Mouse (Mus musculus): ENCODE measurements around the gene Spz1. TPM values are rescaled to one million over a fixed set of nuclear protein-coding genes. Genes with fewer than 3 reads are reported as not detected.

Spz1 gene
- polyA plus RNA-seq, 1 experiment, result 0.08 TPM

DNA sequence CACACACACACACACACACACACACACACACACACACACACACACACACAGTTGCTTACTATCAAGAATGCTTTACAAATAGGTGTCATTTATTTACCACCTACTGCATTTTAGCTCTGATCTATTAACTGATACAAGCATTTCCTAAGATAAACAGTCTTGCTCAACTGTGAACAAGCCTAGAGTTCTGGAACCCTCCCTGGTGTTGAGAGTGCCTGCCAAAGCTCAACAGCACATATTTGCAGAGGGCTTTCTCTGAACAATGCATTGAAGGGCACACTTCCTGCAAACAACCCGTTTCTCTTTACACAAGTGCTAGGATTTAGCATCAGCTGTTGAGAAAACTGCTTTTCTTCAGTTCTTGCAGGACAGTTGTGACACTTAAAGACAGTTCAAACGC lies 42.2 kb downstream of the Spz1 start:
- Histone ChIP-seq H3K4me3 (ENCODE audit: low read depth, low read length) (no peak overlapping the region), H3K36me3 (ENCODE audit: control insufficient read depth, insufficient read depth, low read length) (no peaks in the 10 kb centered on the region), H3K4me1 (ENCODE audit: control insufficient read depth, insufficient read depth, insufficient read length, low read length) (0 out of 2 replicates have a peak, but pooled peaks cover 2% of the 10 kb centered on the region), H3K27ac (ENCODE audit: insufficient read depth, low read depth, low read length) (no peak overlapping the region), H3K27me3 (ENCODE audit: control insufficient read depth, insufficient read depth, low read length) (no peaks in the 10 kb centered on the region)
- WGBS, result 30% methylated on average over 2 of the region's 2 CpGs
- TF ChIP-seq CTCF (IDR thresholded peaks at IDR 0.05; ENCODE audit: extremely low read depth, insufficient read length, insufficient replicate concordance, low read depth, low read length), result no peak
- TF ChIP-seq POLR2A (IDR thresholded peaks at IDR 0.05; ENCODE audit: low read depth, low read length), result no peak

DNA sequence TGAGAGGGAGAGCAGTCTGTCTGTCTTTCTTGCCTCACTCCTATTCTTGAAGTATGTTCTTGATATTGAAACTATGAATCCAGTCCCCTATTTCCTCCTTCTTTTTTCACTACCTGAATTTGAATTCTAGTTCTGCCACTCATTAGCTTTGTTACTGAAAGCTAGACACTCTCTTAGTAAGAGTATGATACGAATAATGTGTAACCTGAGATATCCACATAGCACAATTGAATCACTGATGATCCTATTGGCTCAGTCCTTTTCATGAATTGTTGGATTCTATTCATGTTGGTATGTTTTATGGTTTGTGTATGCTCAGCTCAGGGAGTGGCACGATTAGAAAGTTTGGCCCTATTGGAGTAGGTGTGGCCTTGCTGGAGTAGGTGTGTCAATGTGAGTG lies 43.8 kb downstream of the Spz1 start:
- Histone ChIP-seq H3K36me3 (ENCODE audit: control insufficient read depth, insufficient read depth, low read length) (no peaks in the 10 kb centered on the region; the same call in 1 of the 2 replicates), H3K4me3 (ENCODE audit: low read depth, low read length) (no peak overlapping the region), H3K4me1 (ENCODE audit: control insufficient read depth, insufficient read depth, insufficient read length, low read length) (0 out of 2 replicates have a peak, but pooled peaks cover 2% of the 10 kb centered on the region), H3K27me3 (ENCODE audit: control insufficient read depth, insufficient read depth, low read length) (no peaks in the 10 kb centered on the region), H3K27ac (ENCODE audit: insufficient read depth, low read depth, low read length) (no peak overlapping the region)
- WGBS, result 21% methylated on average over 2 of the region's 2 CpGs
- no peak for TF ChIP-seq CTCF (IDR thresholded peaks at IDR 0.05; ENCODE audit: extremely low read depth, insufficient read length, insufficient replicate concordance, low read depth, low read length)
- TF ChIP-seq POLR2A (IDR thresholded peaks at IDR 0.05; ENCODE audit: low read depth, low read length), result no peak

DNA sequence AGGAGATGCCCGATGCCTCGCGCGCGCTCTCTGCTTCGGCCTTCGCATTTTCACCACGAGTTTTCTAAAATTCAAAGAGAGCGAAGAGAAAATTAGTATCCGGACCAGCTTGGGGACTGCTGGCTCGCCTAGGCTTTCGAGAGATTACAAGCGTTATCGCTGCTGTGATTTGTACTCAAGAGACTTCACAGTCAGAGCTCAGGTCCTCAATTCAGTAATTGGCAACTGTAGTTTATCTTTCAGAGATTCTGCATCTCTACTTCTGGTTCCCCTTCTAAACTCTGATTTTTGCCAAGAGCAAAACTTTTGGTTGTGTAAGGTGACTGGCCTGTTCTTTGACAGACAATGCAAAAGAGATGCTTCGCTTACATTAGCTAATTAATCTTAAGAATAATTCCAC lies 44.7 kb downstream of the Spz1 start:
- H3K27me3 ChIP-seq (ENCODE audit: control insufficient read depth, insufficient read depth, low read length), result no peaks in the 10 kb centered on the region
- H3K27ac ChIP-seq (ENCODE audit: insufficient read depth, low read depth, low read length), result peak overlapping the region; percentile 82
- TF ChIP-seq POLR2A (IDR thresholded peaks at IDR 0.05; ENCODE audit: low read depth, low read length) (no peak), CTCF (IDR thresholded peaks at IDR 0.05; ENCODE audit: extremely low read depth, insufficient read length, insufficient replicate concordance, low read depth, low read length) (no peak)
- H3K36me3 ChIP-seq (ENCODE audit: control insufficient read depth, insufficient read depth, low read length), result no peaks in the 10 kb centered on the region; the same call in 1 of the 2 replicates
- 5% methylated on average over 15 of the region's 15 CpGs for WGBS
- H3K4me1 ChIP-seq (ENCODE audit: control insufficient read depth, insufficient read depth, insufficient read length, low read length), result 0 out of 2 replicates have a peak, but pooled peaks cover 2% of the 10 kb centered on the region
- H3K4me3 ChIP-seq (ENCODE audit: low read depth, low read length), result peak overlapping the region; percentile 79

DNA sequence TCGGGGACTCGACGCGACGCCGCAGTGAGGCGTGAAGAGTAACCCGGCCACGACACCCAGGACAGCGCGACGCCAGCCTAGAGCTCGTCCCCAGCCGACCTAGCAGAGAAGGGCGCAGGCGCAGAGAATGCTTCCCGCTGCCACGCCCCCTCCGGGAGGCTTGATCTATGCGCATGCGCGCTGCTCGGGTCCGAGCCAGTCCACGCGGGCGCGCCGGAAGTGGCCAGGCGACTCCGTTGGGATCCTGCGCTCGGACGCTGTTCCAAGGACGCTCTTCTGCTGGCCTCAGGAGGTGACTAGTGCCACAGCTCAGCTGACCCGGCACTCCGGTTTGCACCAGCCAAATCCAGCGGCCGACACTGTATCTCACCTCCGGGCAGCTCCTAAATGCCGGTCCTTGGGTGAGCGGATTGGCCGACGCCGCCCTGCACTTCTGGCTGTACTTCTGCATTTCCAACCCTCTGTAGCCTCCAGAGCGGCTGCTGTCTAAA lies 45.2 kb downstream of the Spz1 start, which contains the start of gene Zfyve16:
Gene Zfyve16, minus strand, starts transcription at position 148 of the 491 bp plus-strand sequence.
- H3K36me3 ChIP-seq (ENCODE audit: control insufficient read depth, insufficient read depth, low read length), result no peaks in the 10 kb centered on the region; the same call in 1 of the 2 replicates
- peak within 1 kb of the TSS; percentile 79 for H3K4me3 ChIP-seq (ENCODE audit: low read depth, low read length)
- H3K27ac ChIP-seq (ENCODE audit: insufficient read depth, low read depth, low read length), result peak within 1 kb of the TSS; percentile 82
- TF ChIP-seq CTCF (IDR thresholded peaks at IDR 0.05; ENCODE audit: extremely low read depth, insufficient read length, insufficient replicate concordance, low read depth, low read length), result no peak
- TF ChIP-seq POLR2A (IDR thresholded peaks at IDR 0.05; ENCODE audit: low read depth, low read length), result peak; percentile 81
- H3K4me1 ChIP-seq (ENCODE audit: control insufficient read depth, insufficient read depth, insufficient read length, low read length), result 0 out of 2 replicates have a peak, but pooled peaks cover 2% of the 10 kb centered on the region
- under 1% methylated on average over 46 of the region's 46 CpGs for WGBS
- no peaks in the 10 kb centered on the region for H3K27me3 ChIP-seq (ENCODE audit: control insufficient read depth, insufficient read depth, low read length)

DNA sequence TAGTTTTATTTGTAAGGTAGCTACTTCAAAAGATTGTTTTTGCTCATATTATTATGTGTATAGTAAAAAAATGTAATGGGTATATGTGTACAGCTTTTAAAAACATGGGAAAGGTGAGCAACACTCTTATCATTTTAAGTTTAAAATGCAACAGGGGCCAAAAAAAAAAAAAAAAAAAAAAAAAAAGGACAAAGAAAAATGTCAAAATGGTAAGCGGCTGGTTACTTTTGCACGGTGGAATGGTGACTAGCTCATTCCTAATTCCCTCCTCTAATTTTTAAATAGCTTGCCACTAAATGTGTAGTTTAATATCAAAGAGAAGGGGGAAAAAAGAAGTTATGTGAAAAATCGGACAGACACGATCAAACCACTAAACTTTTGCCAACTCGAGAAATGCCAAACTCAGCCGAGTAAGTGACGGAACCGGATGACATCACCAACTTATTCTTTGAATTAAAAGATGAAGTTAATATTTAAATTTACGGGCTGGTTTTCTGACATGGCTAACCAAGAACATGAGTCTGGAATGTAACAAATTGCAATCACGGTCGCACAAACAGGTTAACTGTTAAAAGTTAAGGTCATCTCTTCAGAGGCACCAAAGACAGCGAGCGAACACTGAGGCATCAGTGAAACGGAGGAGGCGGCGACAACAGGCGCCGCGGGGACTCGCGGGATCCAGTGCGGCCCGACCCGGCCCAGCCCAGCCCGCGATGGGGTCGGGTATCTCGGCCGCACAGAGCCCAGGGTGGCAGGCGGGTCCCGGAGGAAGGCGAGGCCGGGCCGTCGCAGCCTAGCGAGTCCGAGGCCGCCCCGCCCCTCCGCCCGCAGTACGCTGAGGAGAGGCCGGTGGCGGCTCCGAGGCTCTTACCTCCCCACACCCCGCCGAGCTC lies 45.9 kb downstream of the Spz1 start:
- Histone ChIP-seq H3K27ac (ENCODE audit: insufficient read depth, low read depth, low read length) (peak overlapping the region; percentile 82), H3K36me3 (ENCODE audit: control insufficient read depth, insufficient read depth, low read length) (no peaks in the 10 kb centered on the region; the same call in 1 of the 2 replicates), H3K27me3 (ENCODE audit: control insufficient read depth, insufficient read depth, low read length) (no peaks in the 10 kb centered on the region), H3K4me1 (ENCODE audit: control insufficient read depth, insufficient read depth, insufficient read length, low read length) (0 out of 2 replicates have a peak, but pooled peaks cover 2% of the 10 kb centered on the region), H3K4me3 (ENCODE audit: low read depth, low read length) (peak overlapping the region; percentile 79)
- no peak for TF ChIP-seq CTCF (IDR thresholded peaks at IDR 0.05; ENCODE audit: extremely low read depth, insufficient read length, insufficient replicate concordance, low read depth, low read length)
- TF ChIP-seq POLR2A (IDR thresholded peaks at IDR 0.05; ENCODE audit: low read depth, low read length), result no peak
- WGBS, result 2% methylated on average over 47 of the region's 47 CpGs

Other genes with a start within 250 kb of the Spz1 start
- gene Dhfr, start 221.4 kb downstream of the Spz1 start, polyA plus RNA-seq (2012; rRNA removed), result 1.2 and 3.1 TPM in 2 replicates
- 0.70 and 2.6 TPM in 2 replicates for gene Msh3, start 221.2 kb downstream of the Spz1 start, polyA plus RNA-seq (2012; rRNA removed)
- gene Ankrd34b, start 150.3 kb downstream of the Spz1 start, polyA plus RNA-seq (2012; rRNA removed), result not detected in 2 replicates
- 1.1 and 1.4 TPM in 2 replicates for gene Fam151b, start 92.2 kb downstream of the Spz1 start, polyA plus RNA-seq (2012; rRNA removed)
- gene Zfyve16, start 45.3 kb downstream of the Spz1 start, polyA plus RNA-seq (2012; rRNA removed), result 0.32 and 0.55 TPM in 2 replicates
- gene Serinc5, start 34.9 kb upstream of the Spz1 start, polyA plus RNA-seq (2012; rRNA removed), result 11.0 and 24.3 TPM in 2 replicates
- gene Thbs4, start 218.6 kb upstream of the Spz1 start, polyA plus RNA-seq (2012; rRNA removed), result 2.2 TPM in 2 replicates